Mouse (Mus musculus) embryonic facial prominence, embryonic 11.5 days (tissue): ENCODE measurements around the gene Eme2. TPM values are rescaled to one million over a fixed set of nuclear protein-coding genes. Genes with fewer than 3 reads are reported as not detected.
"Not testable (repeated sequence)": the region's sequence is repeated elsewhere in the genome, so short reads cannot be mapped to it uniquely, and the experiment has no call there.

Source experiments
- ATAC-seq: fragments of 200-750 bp; cut with Nextera tagmentation; replicated peaks from 2 replicates; pipeline ENCODE4 v1.8.0; 2017; ENCODE audit warnings: low read depth; ENCODE audit not compliant: insufficient number of reproducible peaks, low FRiP score, low TSS enrichment
- DNase-seq: peaks from one replicate; pipeline ENCODE4 v3.0.0-alpha.2; 2015; ENCODE audit warnings: low spot score
- H3K27ac ChIP-seq: fragments of 300-500 bp; sonication (generic); replicated peaks from 2 replicates; pipeline ENCODE4 v1.5.1; 2014; ENCODE audit warnings: mild to moderate bottlenecking, low read depth, low read length, control low read depth
- H3K27me3 ChIP-seq: fragments of 300-500 bp; sonication (generic); 2 replicates; pipeline ENCODE4 v1.6.1; 2014; ENCODE audit warnings: mild to moderate bottlenecking, low read length, moderate library complexity, mixed read lengths; ENCODE audit not compliant: control insufficient read depth, insufficient read depth
- H3K36me3 ChIP-seq: fragments of 300-500 bp; sonication (generic); replicated peaks from 2 replicates; pipeline ENCODE4 v1.6.1; 2014; ENCODE audit warnings: low read depth, mild to moderate bottlenecking, low read length, moderate library complexity, mixed read lengths; ENCODE audit not compliant: control insufficient read depth, insufficient read depth
- H3K4me1 ChIP-seq: fragments of 300-500 bp; sonication (generic); 2 replicates; pipeline ENCODE4 v1.6.1; 2014; ENCODE audit warnings: low read length, mixed read lengths; ENCODE audit not compliant: control insufficient read depth, insufficient read depth
- H3K4me2 ChIP-seq: fragments of 300-500 bp; sonication (generic); 2 replicates; pipeline ENCODE4 v1.6.1; 2014; ENCODE audit warnings: low read depth, mild to moderate bottlenecking, control low read depth, low read length, moderate library complexity
- H3K4me3 ChIP-seq: fragments of 300-500 bp; sonication (generic); 2 replicates; pipeline ENCODE4 v1.5.1; 2014; ENCODE audit warnings: low read depth, low read length, control low read depth
- H3K9ac ChIP-seq: fragments of 300-500 bp; sonication (generic); replicated peaks from 2 replicates; pipeline ENCODE4 v1.6.1; 2014; ENCODE audit warnings: mild to moderate bottlenecking, control low read depth, low read length
- H3K9me3 ChIP-seq: fragments of 300-500 bp; sonication (generic); replicated peaks from 2 replicates; pipeline ENCODE4 v1.6.1; 2016; ENCODE audit warnings: mild to moderate bottlenecking, low read length, inconsistent platforms, mixed read lengths; ENCODE audit not compliant: control insufficient read depth
- WGBS: fragments of 180-500 bp; shearing (Covaris S2); extraction: QIAGEN DNeasy Blood & Tissue Kit; methylation state at CpG from one replicate; pipeline ENCODE4 v1.1.7; 2014; 5-methylcytosine and 5-hydroxymethylcytosine counted together
- polyA plus RNA-seq: library from polyadenylated mRNA; unstranded; fragments of >200 nt; fragmentation: Nextera tagmentation; extraction: Ambion mirVana; gene quantifications from 2 replicates; pipeline ENCODE4 v1.2.1, GENCODE M21; 2014

Gene Eme2
- polyA plus RNA-seq, result 15.9 and 18.2 TPM in 2 replicates

DNA sequence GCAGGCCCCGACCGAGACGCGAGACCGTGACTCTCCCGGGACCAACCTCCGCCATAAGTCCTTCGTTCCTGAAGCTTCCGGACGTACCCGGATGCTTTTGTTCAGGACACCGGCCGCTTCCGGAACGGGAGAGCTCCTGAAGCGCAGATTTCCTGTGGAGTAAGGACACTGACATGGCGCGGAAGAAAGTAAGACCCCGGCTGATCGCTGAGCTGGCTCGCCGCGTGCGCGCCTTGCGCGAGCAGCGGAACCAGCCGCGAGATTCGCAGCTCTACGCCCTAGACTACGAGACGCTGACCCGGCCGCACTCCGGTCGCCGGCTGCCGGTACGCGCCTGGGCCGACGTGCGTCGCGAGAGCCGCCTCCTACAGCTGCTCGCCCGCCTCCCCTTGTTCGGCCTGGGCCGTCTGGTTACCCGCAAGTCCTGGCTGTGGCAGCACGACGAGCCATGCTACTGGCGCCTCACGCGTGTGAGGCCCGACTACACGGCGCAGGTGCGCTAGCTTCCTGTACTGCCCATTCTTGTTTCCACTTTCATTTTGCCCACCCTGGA lies at the start of gene Eme2, which contains the start of gene Mrps34:
TSS of gene Eme2 (minus strand) at position 93 of the 553 bp plus-strand sequence.
TSS of gene Mrps34 (plus strand) at position 122 of the 553 bp plus-strand sequence.
- DNase-seq, result peak; percentile 92
- Histone ChIP-seq H3K27me3 (no peaks in the 10 kb centered on the region), H3K4me3 (peak within 1 kb of the TSS; percentile 89), H3K4me1 (peaks cover 9% of the 10 kb centered on the region), H3K4me2 (peak within 1 kb of the TSS; percentile 95), H3K36me3 (peaks cover 16% of the 10 kb centered on the region), H3K9ac (peak within 1 kb of the TSS; percentile 84), H3K27ac (peak within 1 kb of the TSS; percentile 62), H3K9me3 (no peaks in the 10 kb centered on the region)
- under 1% methylated on average over 61 of the region's 62 CpGs for WGBS
- 0 out of 2 replicates have a peak, but pooled peaks have one; percentile 20 for ATAC-seq

DNA sequence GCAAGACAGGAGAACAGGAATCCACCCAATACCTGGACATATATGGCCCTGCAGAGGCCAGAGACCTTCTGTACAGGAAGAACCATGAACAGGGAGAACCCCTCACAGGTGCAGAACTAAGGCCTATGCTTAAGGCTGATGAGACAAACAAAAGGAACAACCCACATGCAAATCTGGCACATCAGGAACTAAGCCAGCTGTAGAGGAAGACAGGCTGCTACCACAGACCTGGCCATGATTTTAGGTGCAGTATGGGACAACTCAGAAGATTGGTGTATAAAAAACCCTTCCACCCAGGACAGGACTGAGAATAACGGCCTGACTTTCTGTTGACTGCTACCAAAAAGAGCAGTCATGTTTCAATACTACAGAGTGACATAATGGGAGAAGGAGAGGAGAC lies 48.7 kb upstream of the Eme2 start:
- DNase-seq, H3K4me1 ChIP-seq, H3K27me3 ChIP-seq, H3K4me3 ChIP-seq, H3K9me3 ChIP-seq, ATAC-seq, H3K9ac ChIP-seq, H3K4me2 ChIP-seq, H3K36me3 ChIP-seq, H3K27ac ChIP-seq: not testable (repeated sequence)
- 83% methylated on average over 1 of the region's 1 CpGs for WGBS

DNA sequence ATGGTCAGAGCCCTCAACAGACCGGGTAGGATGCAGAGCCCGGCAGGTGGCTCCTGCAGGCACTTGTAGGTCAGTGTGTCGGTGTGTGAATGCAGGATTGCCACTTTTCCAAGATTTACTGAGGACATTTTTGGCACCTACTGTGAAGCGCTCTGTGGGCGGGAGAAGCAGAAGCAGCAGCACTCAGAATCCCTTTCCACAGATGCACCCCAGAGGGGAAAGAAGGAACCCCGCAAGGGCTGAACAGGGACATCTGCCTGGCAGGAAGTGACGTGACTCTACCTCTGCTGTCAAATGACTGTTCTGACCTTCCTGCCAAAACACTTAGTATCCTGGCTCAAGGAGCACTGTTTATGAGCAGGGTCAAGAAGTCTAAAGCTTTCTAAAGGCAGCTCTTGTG lies 48.1 kb upstream of the Eme2 start:
- no peak for DNase-seq
- Histone ChIP-seq H3K36me3 (peaks cover 4% of the 10 kb centered on the region), H3K4me2 (no peak overlapping the region), H3K4me1 (no peaks in the 10 kb centered on the region), H3K27ac (no peak overlapping the region), H3K9me3 (no peaks in the 10 kb centered on the region), H3K9ac (no peak overlapping the region), H3K4me3 (no peak overlapping the region), H3K27me3 (no peaks in the 10 kb centered on the region)
- 89% methylated on average over 7 of the region's 7 CpGs for WGBS
- ATAC-seq, result no peak

DNA sequence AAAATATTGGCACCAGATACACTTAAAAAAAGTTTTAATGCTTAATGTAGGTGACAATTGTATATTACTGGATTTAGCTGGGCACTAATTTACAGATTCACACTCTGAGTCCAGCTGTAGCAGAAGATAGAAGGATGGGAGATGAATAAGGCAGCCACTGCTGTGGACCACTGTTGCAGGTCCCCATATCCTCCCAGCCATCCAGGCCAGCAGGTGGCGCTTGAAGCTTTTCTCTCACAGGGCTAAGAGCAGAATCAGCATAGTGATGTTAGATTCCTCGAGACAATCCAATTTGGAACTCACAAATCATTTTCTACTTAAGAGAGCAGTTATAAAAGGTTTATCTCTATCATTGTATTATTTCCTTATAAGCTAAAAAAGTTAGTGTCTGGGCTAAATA lies 47.6 kb upstream of the Eme2 start:
- H3K27ac ChIP-seq, ATAC-seq, H3K4me3 ChIP-seq, H3K9ac ChIP-seq, H3K4me1 ChIP-seq, H3K36me3 ChIP-seq, H3K9me3 ChIP-seq, DNase-seq, H3K27me3 ChIP-seq, H3K4me2 ChIP-seq: not testable (repeated sequence)
- WGBS, result 39% methylated on average over 2 of the region's 2 CpGs

DNA sequence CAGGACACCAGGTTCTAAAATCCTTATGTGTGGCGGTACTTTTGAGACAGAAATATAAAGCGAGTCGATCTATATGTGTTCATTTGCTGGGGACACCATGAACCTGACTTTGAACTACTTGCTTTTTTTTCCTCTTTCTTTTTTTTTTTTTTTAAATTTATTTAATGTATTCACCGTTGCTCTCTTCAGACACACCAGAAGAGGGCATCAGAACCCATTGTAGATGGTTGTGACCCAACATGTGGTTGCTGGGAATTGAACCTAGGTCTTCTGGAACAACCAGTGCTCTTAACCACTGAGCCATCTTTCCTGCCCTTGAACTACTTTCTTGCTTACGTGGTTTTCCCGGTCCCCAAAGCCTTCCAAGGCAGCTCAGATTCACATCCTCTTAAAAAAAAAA lies 42.4 kb upstream of the Eme2 start:
- WGBS, result 46% methylated on average over 6 of the region's 6 CpGs
- H3K4me3 ChIP-seq, result peak overlapping the region; percentile 95
- no peaks in the 10 kb centered on the region for H3K27me3 ChIP-seq

DNA sequence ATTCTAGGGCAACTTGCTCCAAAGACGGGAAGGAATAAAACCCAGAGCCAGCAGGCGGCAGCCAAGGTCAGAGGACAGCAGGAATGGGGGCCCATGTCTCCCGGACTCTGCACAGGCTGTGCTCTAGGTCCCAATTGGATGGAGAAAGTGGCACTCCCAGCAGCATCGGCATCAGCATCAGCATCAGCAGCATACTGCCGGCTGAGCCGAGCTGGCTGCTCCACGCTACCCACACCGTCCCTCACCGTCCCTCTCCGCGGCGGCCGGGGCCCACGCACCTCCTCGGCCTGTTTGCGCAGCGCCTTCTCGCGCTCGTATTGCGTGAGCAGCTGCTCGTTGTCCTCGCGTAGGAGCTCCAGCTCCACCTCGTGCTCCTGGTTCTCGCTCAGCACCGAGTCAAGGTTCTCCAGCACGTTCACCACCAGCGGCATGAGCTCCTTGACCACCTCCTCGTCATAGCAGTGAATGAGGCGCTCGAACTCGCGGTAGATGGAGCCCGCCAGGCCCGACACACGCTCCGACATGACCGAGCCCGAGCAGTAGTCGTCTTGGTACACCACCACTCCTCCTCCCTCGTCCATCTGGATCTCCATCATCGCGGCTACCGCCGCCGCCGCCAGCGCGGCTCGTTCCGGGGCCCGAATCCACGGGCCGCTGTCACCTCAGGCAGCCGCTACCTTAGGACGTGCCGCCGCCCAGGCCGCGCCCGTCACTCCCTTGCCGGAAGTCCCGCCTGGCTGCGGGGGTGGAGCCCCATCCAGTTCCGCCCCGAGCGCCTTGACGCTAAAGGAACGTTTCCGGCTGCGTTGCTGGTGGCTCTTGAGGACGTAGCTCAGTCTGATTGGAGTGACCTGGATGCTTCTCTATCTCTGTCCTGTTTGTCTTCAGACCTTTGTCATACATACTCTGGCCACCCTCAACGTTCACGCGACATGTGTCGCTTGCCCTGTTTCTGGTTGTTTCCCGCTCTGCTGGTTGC lies 41.7 kb upstream of the Eme2 start, which contains the start of gene Mapk8ip3:
TSS of gene Mapk8ip3 (minus strand) at position 719 of the 979 bp plus-strand sequence.
- ATAC-seq, result peak; percentile 96
- H3K9me3 ChIP-seq, result no peaks in the 10 kb centered on the region
- under 1% methylated on average over 78 of the region's 78 CpGs for WGBS
- H3K4me1 ChIP-seq, result no peaks in the 10 kb centered on the region; the same call in 1 of the 2 replicates
- H3K9ac ChIP-seq, result peak within 1 kb of the TSS; percentile 88
- no peaks in the 10 kb centered on the region for H3K36me3 ChIP-seq
- peak; percentile 96 for DNase-seq
- no peaks in the 10 kb centered on the region for H3K27me3 ChIP-seq
- H3K4me3 ChIP-seq, result peak within 1 kb of the TSS; percentile 95
- H3K4me2 ChIP-seq, result peak within 1 kb of the TSS; percentile 78
- peak within 1 kb of the TSS; percentile 47; the same call in 1 of the 2 replicates for H3K27ac ChIP-seq

More for the DNA sequence above, 42.4 kb upstream of the Eme2 start:
- Histone ChIP-seq H3K27ac (peak overlapping the region; percentile 47; the same call in 1 of the 2 replicates), H3K4me1 (no peaks in the 10 kb centered on the region; the same call in 1 of the 2 replicates), H3K9me3 (no peaks in the 10 kb centered on the region), H3K36me3 (no peaks in the 10 kb centered on the region), H3K9ac (peak overlapping the region; percentile 88), H3K4me2 (peak overlapping the region; percentile 78)
- ATAC-seq, result no peak
- peak; percentile 5 for DNase-seq

DNA sequence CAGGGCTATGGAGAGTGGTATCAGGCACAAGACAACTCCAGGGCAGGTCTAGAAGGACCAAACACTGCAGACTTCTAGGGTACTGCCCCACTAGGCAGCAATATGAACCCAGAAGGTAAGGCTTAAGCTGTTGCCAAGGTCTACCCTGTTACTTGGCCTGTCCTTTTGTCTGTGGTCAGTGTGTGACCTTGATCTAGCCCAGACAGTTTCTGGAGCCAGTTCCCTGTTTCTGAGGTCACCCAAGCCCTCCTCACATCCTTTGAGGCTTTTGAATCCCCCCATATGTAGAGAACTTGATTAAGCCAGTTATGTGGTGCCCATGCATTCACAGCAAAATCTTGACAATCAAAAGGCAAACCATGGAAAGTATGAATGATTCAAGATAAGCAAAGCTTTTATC lies 40.8 kb upstream of the Eme2 start:
- DNase-seq (no peak), ATAC-seq (no peak)
- H3K27ac ChIP-seq, result no peak overlapping the region
- H3K36me3 ChIP-seq, result no peaks in the 10 kb centered on the region
- H3K9me3 ChIP-seq, result no peaks in the 10 kb centered on the region
- H3K4me3 ChIP-seq, result peak overlapping the region; percentile 95
- H3K9ac ChIP-seq, result peak overlapping the region; percentile 88
- H3K4me2 ChIP-seq, result peak overlapping the region; percentile 78
- no peaks in the 10 kb centered on the region; the same call in 1 of the 2 replicates for H3K4me1 ChIP-seq
- no peaks in the 10 kb centered on the region for H3K27me3 ChIP-seq
